Mouse (Mus musculus) hindbrain, postnatal 0 days (tissue): Measurements from ENCODE around the gene Fam89b. TPM values are rescaled to one million over a fixed set of nuclear protein-coding genes. Genes with fewer than 3 reads are reported as not detected.
A peak's percentile ranks its signal among the peaks of the same experiment; 100 is the strongest.

Experiments
- ATAC-seq: fragments of 200-750 bp; cut with Nextera tagmentation; 2 replicates; pipeline ENCODE4 v1.8.0; 2017; ENCODE audit warnings: mild to moderate bottlenecking, moderate TSS enrichment, moderate library complexity
- DNase-seq: peaks from one replicate; pipeline ENCODE4 v3.0.0-alpha.2; 2015; ENCODE audit warnings: low spot score
- H3K27ac ChIP-seq: fragments of 300-500 bp; sonication (generic); 2 replicates; pipeline ENCODE4 v1.5.1; 2014; ENCODE audit warnings: mild to moderate bottlenecking
- H3K27me3 ChIP-seq: fragments of 300-500 bp; sonication (generic); 2 replicates; pipeline ENCODE4 v1.6.1; 2014; ENCODE audit warnings: low read length, mixed read lengths; ENCODE audit not compliant: insufficient read depth
- H3K36me3 ChIP-seq: fragments of 300-500 bp; sonication (generic); 2 replicates; pipeline ENCODE4 v1.6.1; 2014; ENCODE audit warnings: low read length, mixed read lengths; ENCODE audit not compliant: insufficient read depth
- H3K4me1 ChIP-seq: fragments of 300-500 bp; sonication (generic); 2 replicates; pipeline ENCODE4 v1.6.1; 2014; ENCODE audit warnings: antibody characterized with exemption, low read length, mixed read lengths; ENCODE audit not compliant: insufficient read depth
- H3K4me2 ChIP-seq: fragments of 300-500 bp; sonication (generic); 2 replicates; pipeline ENCODE4 v1.6.1; 2014; ENCODE audit warnings: low read depth, mild to moderate bottlenecking, low read length, moderate library complexity, mixed read lengths
- H3K4me3 ChIP-seq: fragments of 300-500 bp; sonication (generic); 2 replicates; pipeline ENCODE4 v1.5.1; 2014; ENCODE audit warnings: low read length
- H3K9ac ChIP-seq: fragments of 300-500 bp; sonication (generic); replicated peaks from 2 replicates; pipeline ENCODE4 v1.6.1; 2014; ENCODE audit warnings: mild to moderate bottlenecking, low read length, moderate library complexity, mixed read lengths
- H3K9me3 ChIP-seq: fragments of 300-500 bp; sonication (generic); 2 replicates; pipeline ENCODE4 v1.6.1; 2016; ENCODE audit warnings: low read length, mixed read lengths
- CTCF ChIP-seq: IDR thresholded peaks from 2 replicates; pipeline ENCODE4 v1.5.1; 2016; ENCODE audit warnings: antibody characterized with exemption, control low read depth, low read depth
- WGBS: fragments of 180-500 bp; shearing (Covaris S2); extraction: QIAGEN DNeasy Blood & Tissue Kit; methylation state at CpG from one replicate; pipeline ENCODE4 v1.1.7; 2014; 5-methylcytosine and 5-hydroxymethylcytosine counted together
- polyA plus RNA-seq: library from polyadenylated mRNA; unstranded; fragments of >200 nt; fragmentation: Nextera tagmentation; extraction: Ambion mirVana; gene quantifications from 2 replicates; pipeline ENCODE4 v1.2.1, GENCODE M21; 2015
- total RNA-seq: library from RNA; depleted of rRNA; stranded (reverse); fragments of >200 nt; gene quantifications from 2 replicates; pipeline ENCODE4 v1.2.3, GENCODE M21; 2014

The Fam89b gene
- total and polyA plus RNA-seq, 2 experiments from 2014 or later, result 140 to 188 TPM

GRCm38 (mm10) chr19:5704163-5704800 is 25.2 kb downstream of the Fam89b start, which contains the start of gene Kcnk7:
Kcnk7 (plus strand) TSS chr19:5704367.
- Histone ChIP-seq H3K4me3 (no peak within 1 kb of the TSS), H3K4me1 (no peaks in the 10 kb centered on the region), H3K36me3 (peaks cover 43% of the 10 kb centered on the region), H3K9me3 (no peaks in the 10 kb centered on the region), H3K9ac (no peak within 1 kb of the TSS), H3K27ac (no peak within 1 kb of the TSS), H3K27me3 (no peaks in the 10 kb centered on the region), H3K4me2 (no peak within 1 kb of the TSS)
- WGBS, result 78% methylated on average over 17 of the region's 17 CpGs
- ATAC-seq, result no peak
- TF ChIP-seq CTCF, result no peak
- no peak for DNase-seq

- 18% methylated on average over 41 of the region's 41 CpGs for WGBS
- DNase-seq (peak; percentile 58), ATAC-seq (no peak)
- peak overlapping the region; percentile 40 for H3K4me2 ChIP-seq
- H3K9me3 ChIP-seq, result no peaks in the 10 kb centered on the region
- peak overlapping the region; percentile 21; the same call in 1 of the 2 replicates for H3K4me3 ChIP-seq
- no peaks in the 10 kb centered on the region for H3K27me3 ChIP-seq
- no peak overlapping the region for H3K27ac ChIP-seq
- peaks cover 12% of the 10 kb centered on the region; the same call in 1 of the 2 replicates for H3K4me1 ChIP-seq
- H3K9ac ChIP-seq, result no peak overlapping the region
- peaks cover 35% of the 10 kb centered on the region for H3K36me3 ChIP-seq
- TF ChIP-seq CTCF, result no peak
Measured at GRCm38 (mm10) chr19:5695849-5696462, 33.5 kb downstream of the Fam89b start.

- Histone ChIP-seq H3K4me2 (no peak overlapping the region), H3K4me1 (peaks cover 24% of the 10 kb centered on the region), H3K9me3 (no peaks in the 10 kb centered on the region), H3K36me3 (peaks cover 18% of the 10 kb centered on the region), H3K9ac (no peak overlapping the region), H3K27ac (no peak overlapping the region), H3K4me3 (no peak overlapping the region), H3K27me3 (no peaks in the 10 kb centered on the region)
- 86% methylated on average over 6 of the region's 6 CpGs for WGBS
- DNase-seq (no peak), ATAC-seq (no peak)
- no peak for TF ChIP-seq CTCF
Measured at GRCm38 (mm10) chr19:5693801-5694200, 35.7 kb downstream of the Fam89b start.

GRCm38 (mm10) chr19:5692913-5693396 is 36.5 kb downstream of the Fam89b start:
- peak overlapping the region; percentile 56; the same call in 1 of the 2 replicates for H3K27ac ChIP-seq
- no peaks in the 10 kb centered on the region for H3K9me3 ChIP-seq
- 69% methylated on average over 10 of the region's 10 CpGs for WGBS
- DNase-seq, result no peak
- H3K4me1 ChIP-seq, result peaks cover 24% of the 10 kb centered on the region
- peaks cover 11% of the 10 kb centered on the region for H3K36me3 ChIP-seq
- no peak overlapping the region for H3K4me3 ChIP-seq
- no peaks in the 10 kb centered on the region for H3K27me3 ChIP-seq
- H3K4me2 ChIP-seq, result peak overlapping the region; percentile 100
- no peak for TF ChIP-seq CTCF
- no peak for ATAC-seq
- peak overlapping the region; percentile 49; the same call in 1 of the 2 replicates for H3K9ac ChIP-seq

GRCm38 (mm10) chr19:5692086-5692912 is 37.2 kb downstream of the Fam89b start:
- Histone ChIP-seq H3K9ac (peak overlapping the region; percentile 49), H3K4me3 (no peak overlapping the region), H3K4me2 (peak overlapping the region; percentile 100), H3K9me3 (no peaks in the 10 kb centered on the region), H3K27ac (peak overlapping the region; percentile 56), H3K27me3 (no peaks in the 10 kb centered on the region), H3K36me3 (peaks cover 5% of the 10 kb centered on the region), H3K4me1 (peaks cover 29% of the 10 kb centered on the region)
- no peak for DNase-seq
- no peak for ATAC-seq
- 56% methylated on average over 10 of the region's 10 CpGs for WGBS
- no peak for TF ChIP-seq CTCF

GRCm38 (mm10) chr19:5691601-5692000 is 37.9 kb downstream of the Fam89b start:
- H3K4me2 ChIP-seq, result peak overlapping the region; percentile 100
- no peak for TF ChIP-seq CTCF
- peaks cover 5% of the 10 kb centered on the region; the same call in 1 of the 2 replicates for H3K36me3 ChIP-seq
- WGBS, result 82% methylated on average over 5 of the region's 5 CpGs
- ATAC-seq (no peak), DNase-seq (no peak)
- 0 out of 2 replicates have a peak overlapping the region, but pooled peaks have one; percentile 89 for H3K4me3 ChIP-seq
- no peaks in the 10 kb centered on the region for H3K9me3 ChIP-seq
- no peaks in the 10 kb centered on the region for H3K27me3 ChIP-seq
- peak overlapping the region; percentile 49 for H3K9ac ChIP-seq
- H3K4me1 ChIP-seq, result peaks cover 31% of the 10 kb centered on the region
- H3K27ac ChIP-seq, result peak overlapping the region; percentile 56
